Mouse (Mus musculus) neural tube, embryonic 13.5 days (tissue): ENCODE measurements around the gene Mgat4c. TPM values are rescaled to one million over a fixed set of nuclear protein-coding genes. Genes with fewer than 3 reads are reported as not detected.
"Not testable (repeated sequence)": the region's sequence is repeated elsewhere in the genome, so short reads cannot be mapped to it uniquely, and the experiment has no call there.

ENCODE experiments used
- ATAC-seq: fragments of 200-750 bp; cut with Nextera tagmentation; 2 replicates; pipeline ENCODE4 v1.8.0; 2017; ENCODE audit warnings: low read depth, mild to moderate bottlenecking, moderate TSS enrichment, moderate library complexity
- H3K27ac ChIP-seq: fragments of 300-500 bp; sonication (generic); replicated peaks from 2 replicates; pipeline ENCODE4 v1.5.1; 2015; ENCODE audit warnings: moderate library complexity, mild to moderate bottlenecking, inconsistent platforms
- H3K27me3 ChIP-seq: fragments of 300-500 bp; sonication (generic); 2 replicates; pipeline ENCODE4 v1.6.1; 2015; ENCODE audit warnings: mild to moderate bottlenecking, inconsistent platforms
- H3K36me3 ChIP-seq: fragments of 300-500 bp; sonication (generic); 2 replicates; pipeline ENCODE4 v1.6.1; 2015; ENCODE audit warnings: mild to moderate bottlenecking, inconsistent platforms
- H3K4me1 ChIP-seq: fragments of 300-500 bp; sonication (generic); replicated peaks from 2 replicates; pipeline ENCODE4 v1.6.1; 2015; ENCODE audit warnings: inconsistent platforms
- H3K4me2 ChIP-seq: fragments of 300-500 bp; sonication (generic); 2 replicates; pipeline ENCODE4 v1.6.1; 2015; ENCODE audit warnings: inconsistent platforms, mild to moderate bottlenecking, moderate library complexity
- H3K4me3 ChIP-seq: fragments of 300-500 bp; sonication (generic); 2 replicates; pipeline ENCODE4 v1.5.1; 2015; ENCODE audit warnings: mild to moderate bottlenecking, inconsistent platforms
- H3K9ac ChIP-seq: fragments of 300-500 bp; sonication (generic); 2 replicates; pipeline ENCODE4 v1.6.1; 2015; ENCODE audit warnings: moderate library complexity, mild to moderate bottlenecking, inconsistent platforms
- H3K9me3 ChIP-seq: fragments of 300-500 bp; sonication (generic); 2 replicates; pipeline ENCODE4 v1.6.1; 2016; ENCODE audit warnings: inconsistent platforms
- WGBS: fragments of 180-500 bp; shearing (Covaris S2); methylation state at CpG from one replicate; pipeline ENCODE4 v1.1.7; 2015; 5-methylcytosine and 5-hydroxymethylcytosine counted together
- microRNA-seq: library from miRNA; unstranded; fragments of <30 nt; microRNA quantifications from one replicate; pipeline ENCODE4, GENCODE M21; 2016
- polyA plus RNA-seq: library from polyadenylated mRNA; unstranded; fragments of >200 nt; fragmentation: Nextera tagmentation; extraction: Ambion mirVana; gene quantifications from 2 replicates; pipeline ENCODE4 v1.2.1, GENCODE M21; 2015

Mgat4c gene
- polyA plus RNA-seq, 1 experiment from 2014 or later = 23.0 TPM

- ATAC-seq = no peak
- H3K36me3 ChIP-seq = no peaks in the 10 kb centered on the region
- no peak overlapping the region for H3K4me2 ChIP-seq
- H3K9me3 ChIP-seq = no peaks in the 10 kb centered on the region
- H3K9ac ChIP-seq = no peak overlapping the region
- no peak overlapping the region for H3K4me3 ChIP-seq
- H3K4me1 ChIP-seq = no peaks in the 10 kb centered on the region
- H3K27ac ChIP-seq = no peak overlapping the region
- no peaks in the 10 kb centered on the region for H3K27me3 ChIP-seq
Measured at GRCm38 (mm10) chr10:102372111-102372510, 690.8 kb downstream of the Mgat4c start.

- H3K36me3 ChIP-seq = no peaks in the 10 kb centered on the region
- H3K9ac ChIP-seq = no peak overlapping the region
- no peak for ATAC-seq
- H3K9me3 ChIP-seq = no peaks in the 10 kb centered on the region
- 76% methylated on average over 4 of the region's 4 CpGs for WGBS
- no peak overlapping the region for H3K4me2 ChIP-seq
- H3K4me1 ChIP-seq = no peaks in the 10 kb centered on the region
- no peaks in the 10 kb centered on the region for H3K27me3 ChIP-seq
- H3K27ac ChIP-seq = no peak overlapping the region
- no peak overlapping the region for H3K4me3 ChIP-seq
Measured at GRCm38 (mm10) chr10:102374061-102374460, 692.8 kb downstream of the Mgat4c start.

GRCm38 (mm10) chr10:102377377-102377776 lies 696.1 kb downstream of the Mgat4c start:
- no peaks in the 10 kb centered on the region for H3K27me3 ChIP-seq
- 77% methylated on average over 4 of the region's 4 CpGs for WGBS
- H3K36me3 ChIP-seq = no peaks in the 10 kb centered on the region
- no peak overlapping the region for H3K4me2 ChIP-seq
- no peaks in the 10 kb centered on the region for H3K4me1 ChIP-seq
- H3K4me3 ChIP-seq = no peak overlapping the region
- no peak for ATAC-seq
- no peak overlapping the region for H3K9ac ChIP-seq
- H3K9me3 ChIP-seq = no peaks in the 10 kb centered on the region
- no peak overlapping the region for H3K27ac ChIP-seq

GRCm38 (mm10) chr10:102389223-102389622 lies 707.9 kb downstream of the Mgat4c start:
- H3K4me3 ChIP-seq = no peak overlapping the region
- 84% methylated on average over 1 of the region's 1 CpGs for WGBS
- no peaks in the 10 kb centered on the region for H3K36me3 ChIP-seq
- no peak for ATAC-seq
- no peak overlapping the region for H3K9ac ChIP-seq
- no peaks in the 10 kb centered on the region for H3K9me3 ChIP-seq
- no peak overlapping the region for H3K27ac ChIP-seq
- no peak overlapping the region for H3K4me2 ChIP-seq
- H3K4me1 ChIP-seq = no peaks in the 10 kb centered on the region
- no peaks in the 10 kb centered on the region for H3K27me3 ChIP-seq

GRCm38 (mm10) chr10:102417654-102418272 lies 736.5 kb downstream of the Mgat4c start:
- no peak for ATAC-seq
- Histone ChIP-seq H3K9ac (no peak overlapping the region), H3K9me3 (no peaks in the 10 kb centered on the region), H3K4me3 (no peak overlapping the region), H3K27ac (no peak overlapping the region), H3K4me1 (no peaks in the 10 kb centered on the region), H3K4me2 (no peak overlapping the region), H3K27me3 (no peaks in the 10 kb centered on the region), H3K36me3 (no peaks in the 10 kb centered on the region)
- WGBS = 70% methylated on average over 2 of the region's 2 CpGs

GRCm38 (mm10) chr10:102435048-102435447 lies 753.8 kb downstream of the Mgat4c start:
- not testable (repeated sequence) for H3K27ac ChIP-seq, H3K9ac ChIP-seq, H3K4me3 ChIP-seq, H3K9me3 ChIP-seq, H3K27me3 ChIP-seq, H3K4me1 ChIP-seq, H3K36me3 ChIP-seq
- 3% methylated on average over 5 of the region's 7 CpGs for WGBS
- H3K4me2 ChIP-seq = peak overlapping the region; percentile 30; the same call in 1 of the 2 replicates
- ATAC-seq = peak; percentile 47

- H3K4me2 ChIP-seq = peak overlapping the region; percentile 30; the same call in 1 of the 2 replicates
- H3K9me3 ChIP-seq, H3K4me3 ChIP-seq, H3K27me3 ChIP-seq, H3K36me3 ChIP-seq, H3K27ac ChIP-seq, H3K9ac ChIP-seq, H3K4me1 ChIP-seq: not testable (repeated sequence)
- peak; percentile 15; the same call in 1 of the 2 replicates for ATAC-seq
- 52% methylated on average over 6 of the region's 6 CpGs for WGBS
Measured at GRCm38 (mm10) chr10:102435467-102435866, 754.2 kb downstream of the Mgat4c start.

Small RNAs within 50 kb of the gene (microRNA-seq; reads per million reads assigned to microRNA genes)
- 4.6 reads per million, percentile 18 among the genes with 10 or more reads in this experiment for gene Mir3059
